Mouse (Mus musculus): ENCODE measurements around the gene Sult5a1. TPM values are rescaled to one million over a fixed set of nuclear protein-coding genes. Genes with fewer than 3 reads are reported as not detected.
"Not testable (repeated sequence)": the region's sequence is repeated elsewhere in the genome, so short reads cannot be mapped to it uniquely, and the experiment has no call there.

The Sult5a1 gene
- polyA plus RNA-seq (2015; fragmentation: Nextera tagmentation; extraction: Ambion mirVana): 1.6 TPM in 2 replicates

DNA sequence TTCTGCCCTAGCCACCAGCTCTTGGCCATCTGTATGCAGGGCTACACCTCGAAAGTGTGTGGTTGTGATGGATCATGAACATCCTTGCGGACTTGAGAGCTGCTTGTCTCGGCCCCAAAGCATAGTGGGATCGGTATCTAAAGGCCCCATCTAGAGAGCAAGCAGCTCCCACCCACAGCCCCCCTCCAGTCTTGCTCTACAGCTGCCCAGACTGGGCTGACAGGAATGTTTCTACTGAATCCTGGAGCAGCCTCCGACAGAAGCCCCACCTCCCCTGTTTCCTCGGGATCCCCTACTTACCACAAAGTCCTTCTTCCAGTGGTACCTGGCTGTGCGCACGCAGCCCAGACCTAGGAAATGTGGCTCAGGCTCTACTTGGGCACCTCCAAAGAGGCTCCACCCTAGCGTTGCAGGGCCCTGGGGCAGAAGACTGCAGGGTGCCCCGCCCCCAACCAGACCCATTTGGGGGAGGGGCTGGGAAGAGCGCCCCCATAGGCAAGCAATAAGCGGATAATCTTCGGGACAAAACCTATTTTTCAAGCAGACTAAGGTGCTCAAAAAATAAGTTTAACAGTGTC is at the start of gene Sult5a1:
Gene Sult5a1 (minus strand): TSS at position 428 of the 578 bp plus-strand sequence.
- H3K4me2 ChIP-seq: peak within 1 kb of the TSS; percentile 31

DNA sequence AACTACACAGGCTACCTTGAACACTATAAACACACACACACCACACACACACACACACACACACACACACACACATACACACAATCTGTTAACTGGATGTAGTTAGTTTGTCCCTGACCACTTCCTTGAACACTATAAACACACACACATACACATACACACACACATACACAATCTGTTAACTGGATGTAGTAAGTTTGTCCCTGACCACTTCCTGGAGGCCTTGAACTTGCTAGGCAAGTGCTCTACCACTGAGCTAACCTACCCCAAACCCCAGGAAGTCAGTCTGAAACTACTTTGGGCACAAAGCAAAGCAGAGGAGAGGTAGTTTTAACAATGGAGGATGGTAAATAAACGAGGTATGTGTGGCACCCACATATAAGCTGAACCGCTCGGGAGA is 45.5 kb upstream of the Sult5a1 start:
- Histone ChIP-seq H3K4me1 (replicated peaks) (0 out of 2 replicates have a peak, but pooled peaks cover 2% of the 10 kb centered on the region), H3K9me3 (no peaks in the 10 kb centered on the region), H3K27ac (replicated peaks) (no peak overlapping the region), H3K4me3 (no peak overlapping the region), H3K4me2 (no peak overlapping the region), H3K9ac (no peak overlapping the region), H3K27me3 (no peaks in the 10 kb centered on the region), H3K36me3 (peaks cover 16% of the 10 kb centered on the region)
- WGBS: 97% methylated on average over 3 of the region's 3 CpGs
- no peak for ATAC-seq (ENCODE audit: low FRiP score, low read depth)

More for the DNA sequence above, at the start of gene Sult5a1:
- ATAC-seq (ENCODE audit: low FRiP score, low read depth): no peak
- Histone ChIP-seq H3K9ac (no peak within 1 kb of the TSS), H3K27ac (replicated peaks) (no peak within 1 kb of the TSS), H3K9me3 (no peaks in the 10 kb centered on the region), H3K36me3 (no peaks in the 10 kb centered on the region), H3K4me3 (no peak within 1 kb of the TSS), H3K27me3 (no peaks in the 10 kb centered on the region), H3K4me1 (replicated peaks) (no peaks in the 10 kb centered on the region; the same call in 1 of the 2 replicates)
- 34% methylated on average over 13 of the region's 13 CpGs for WGBS

DNA sequence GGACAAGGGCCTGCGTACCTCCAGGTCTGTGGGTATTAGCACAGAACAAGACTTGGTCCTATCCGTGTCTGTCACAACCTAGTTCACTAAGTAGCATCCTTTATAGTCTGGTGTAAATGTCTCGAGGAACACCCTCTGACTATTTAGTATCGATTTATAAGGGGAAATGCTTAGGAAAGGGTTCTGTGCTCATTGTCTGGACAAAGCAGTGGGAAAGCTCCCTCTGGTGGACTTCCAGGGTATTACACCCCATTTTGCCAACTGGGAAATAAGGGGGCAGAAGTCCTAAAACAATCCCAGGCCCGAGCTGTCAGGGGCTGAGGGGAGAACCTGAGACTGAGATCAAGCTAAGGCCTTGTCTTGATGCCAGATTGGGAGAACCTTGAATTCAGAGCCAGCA is 44.2 kb upstream of the Sult5a1 start:
- WGBS: 22% methylated on average over 5 of the region's 5 CpGs

DNA sequence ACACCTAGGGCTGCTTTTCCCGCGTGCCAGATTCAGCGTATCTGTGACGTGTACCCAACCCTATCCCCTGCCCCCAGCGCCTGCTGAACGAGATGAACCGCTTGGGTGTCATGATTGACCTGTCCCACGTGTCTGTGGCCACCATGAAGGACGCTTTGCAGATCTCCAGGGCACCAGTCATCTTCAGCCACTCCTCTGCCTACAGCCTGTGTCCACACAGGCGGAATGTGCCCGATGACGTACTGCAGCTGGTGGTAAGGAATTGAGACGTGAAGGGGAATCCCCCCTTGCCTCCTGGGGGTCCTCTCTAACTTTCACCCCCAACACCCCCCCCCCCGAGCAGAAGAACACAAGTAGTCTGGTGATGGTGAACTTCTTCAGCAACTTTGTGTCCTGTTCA is 41.7 kb upstream of the Sult5a1 start:
- WGBS: 76% methylated on average over 14 of the region's 14 CpGs
- Histone ChIP-seq H3K27me3 (no peaks in the 10 kb centered on the region), H3K9ac (no peak overlapping the region), H3K4me2 (no peak overlapping the region), H3K4me1 (replicated peaks) (0 out of 2 replicates have a peak, but pooled peaks cover 2% of the 10 kb centered on the region), H3K36me3 (no peaks in the 10 kb centered on the region), H3K27ac (replicated peaks) (no peak overlapping the region), H3K9me3 (no peaks in the 10 kb centered on the region), H3K4me3 (no peak overlapping the region)
- no peak for ATAC-seq (ENCODE audit: low FRiP score, low read depth)

More for the DNA sequence above, 44.2 kb upstream of the Sult5a1 start:
- no peaks in the 10 kb centered on the region for H3K9me3 ChIP-seq
- H3K27me3 ChIP-seq: no peaks in the 10 kb centered on the region
- H3K4me2 ChIP-seq: no peak overlapping the region
- peaks cover 11% of the 10 kb centered on the region for H3K36me3 ChIP-seq
- H3K4me1 ChIP-seq (replicated peaks): 0 out of 2 replicates have a peak, but pooled peaks cover 2% of the 10 kb centered on the region
- no peak overlapping the region for H3K27ac ChIP-seq (replicated peaks)
- 0 out of 2 replicates have a peak, but pooled peaks have one; percentile 16 for ATAC-seq (ENCODE audit: low FRiP score, low read depth)
- no peak overlapping the region for H3K9ac ChIP-seq
- H3K4me3 ChIP-seq: no peak overlapping the region

DNA sequence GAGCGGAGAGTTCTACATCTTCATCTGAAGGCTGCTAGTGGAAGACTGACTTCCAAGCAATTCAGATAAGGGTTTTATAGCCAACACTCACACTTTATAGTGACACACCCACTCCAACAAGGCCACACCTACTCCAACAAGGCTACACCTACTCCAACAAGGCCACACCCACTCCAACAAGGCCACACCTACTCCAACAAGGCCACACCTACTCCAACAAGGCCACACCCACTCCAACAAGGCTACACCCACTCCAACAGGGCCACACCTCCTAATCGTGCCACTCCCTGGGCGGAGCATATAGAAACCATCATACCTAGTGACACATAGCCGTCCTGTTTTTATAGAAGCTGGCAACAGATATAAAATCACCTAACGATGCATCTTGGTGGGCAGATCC is 38.9 kb upstream of the Sult5a1 start:
- not testable (repeated sequence) for H3K4me2 ChIP-seq; H3K27ac ChIP-seq (replicated peaks); H3K27me3 ChIP-seq; H3K36me3 ChIP-seq; ATAC-seq (ENCODE audit: low FRiP score, low read depth); H3K9me3 ChIP-seq; H3K9ac ChIP-seq; H3K4me3 ChIP-seq; H3K4me1 ChIP-seq (replicated peaks)
- 74% methylated on average over 5 of the region's 5 CpGs for WGBS

DNA sequence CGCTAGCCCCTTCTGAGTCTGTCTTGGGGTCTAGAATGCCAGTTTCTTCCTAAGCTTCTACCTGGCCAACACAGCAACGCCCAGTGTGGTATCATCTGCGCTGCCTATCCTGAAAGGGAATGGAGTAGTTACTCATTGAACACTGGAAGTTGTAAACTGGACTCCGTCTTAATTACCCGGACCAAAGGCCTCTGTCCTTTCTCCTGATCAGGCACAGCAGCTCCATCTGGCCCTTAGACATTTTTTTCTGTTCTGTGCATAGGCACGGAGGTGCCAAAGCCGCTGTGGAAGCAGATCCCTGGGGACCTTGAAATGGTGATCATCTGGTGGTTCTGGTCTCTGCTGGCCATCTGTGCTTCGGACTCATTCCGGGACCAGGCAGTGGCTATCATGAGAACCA is 35.7 kb upstream of the Sult5a1 start:
- Histone ChIP-seq H3K9ac (no peak overlapping the region), H3K4me3 (no peak overlapping the region), H3K27me3 (no peaks in the 10 kb centered on the region), H3K4me1 (replicated peaks) (no peaks in the 10 kb centered on the region), H3K36me3 (no peaks in the 10 kb centered on the region), H3K9me3 (no peaks in the 10 kb centered on the region), H3K4me2 (no peak overlapping the region), H3K27ac (replicated peaks) (no peak overlapping the region)
- WGBS: 80% methylated on average over 9 of the region's 9 CpGs
- no peak for ATAC-seq (ENCODE audit: low FRiP score, low read depth)

DNA sequence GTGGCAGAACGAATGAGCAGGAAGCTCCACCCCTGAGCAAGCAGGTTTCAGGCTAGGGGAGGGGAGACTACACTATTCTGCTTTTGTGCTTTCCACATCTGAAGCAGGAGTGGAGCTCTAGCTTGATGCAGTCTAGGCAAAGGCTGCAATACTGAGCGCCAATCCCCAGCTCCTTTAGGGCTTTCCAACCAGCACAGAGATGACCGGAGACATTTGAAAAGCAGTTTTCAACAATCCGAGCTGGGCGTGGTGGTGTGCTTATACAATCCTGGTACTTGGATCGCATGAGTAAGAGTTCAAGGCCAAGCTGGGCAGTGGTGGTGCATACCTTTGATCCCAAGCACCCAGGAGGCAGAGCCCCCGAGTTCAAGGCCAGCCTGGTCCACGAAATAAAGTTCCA is 33.8 kb upstream of the Sult5a1 start:
- no peak overlapping the region for H3K4me3 ChIP-seq
- 63% methylated on average over 8 of the region's 8 CpGs for WGBS
- H3K4me1 ChIP-seq (replicated peaks): no peaks in the 10 kb centered on the region
- no peak overlapping the region for H3K9ac ChIP-seq
- H3K27me3 ChIP-seq: no peaks in the 10 kb centered on the region
- H3K4me2 ChIP-seq: no peak overlapping the region
- no peaks in the 10 kb centered on the region for H3K9me3 ChIP-seq
- no peak for ATAC-seq (ENCODE audit: low FRiP score, low read depth)
- H3K27ac ChIP-seq (replicated peaks): no peak overlapping the region
- H3K36me3 ChIP-seq: no peaks in the 10 kb centered on the region

DNA sequence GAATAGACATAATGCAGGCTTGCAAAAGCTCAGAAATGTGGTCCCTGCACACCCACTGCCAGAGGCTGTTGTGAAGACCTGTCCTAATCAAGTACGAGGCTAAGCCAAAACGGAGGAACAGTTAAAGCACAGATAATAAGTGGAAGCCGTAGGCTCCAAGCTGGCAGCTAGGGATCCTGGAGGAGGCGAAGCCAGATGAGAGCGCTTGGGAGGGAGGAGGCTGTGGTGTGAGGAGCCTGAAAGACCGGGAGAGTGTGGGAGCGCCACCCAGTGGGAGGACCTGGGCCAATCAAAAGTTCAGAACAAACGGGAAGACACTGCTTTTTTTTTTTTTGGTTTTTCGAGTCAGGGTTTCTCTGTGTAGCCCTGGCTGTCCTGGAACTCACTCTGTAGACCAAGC is 32.6 kb upstream of the Sult5a1 start:
- Histone ChIP-seq H3K4me3 (no peak overlapping the region), H3K27ac (replicated peaks) (no peak overlapping the region), H3K9me3 (no peaks in the 10 kb centered on the region), H3K9ac (no peak overlapping the region), H3K36me3 (no peaks in the 10 kb centered on the region), H3K4me1 (replicated peaks) (no peaks in the 10 kb centered on the region), H3K27me3 (no peaks in the 10 kb centered on the region), H3K4me2 (0 out of 2 replicates have a peak overlapping the region, but pooled peaks have one; percentile 2)
- no peak for ATAC-seq (ENCODE audit: low FRiP score, low read depth)
- WGBS: 1% methylated on average over 9 of the region's 9 CpGs

DNA sequence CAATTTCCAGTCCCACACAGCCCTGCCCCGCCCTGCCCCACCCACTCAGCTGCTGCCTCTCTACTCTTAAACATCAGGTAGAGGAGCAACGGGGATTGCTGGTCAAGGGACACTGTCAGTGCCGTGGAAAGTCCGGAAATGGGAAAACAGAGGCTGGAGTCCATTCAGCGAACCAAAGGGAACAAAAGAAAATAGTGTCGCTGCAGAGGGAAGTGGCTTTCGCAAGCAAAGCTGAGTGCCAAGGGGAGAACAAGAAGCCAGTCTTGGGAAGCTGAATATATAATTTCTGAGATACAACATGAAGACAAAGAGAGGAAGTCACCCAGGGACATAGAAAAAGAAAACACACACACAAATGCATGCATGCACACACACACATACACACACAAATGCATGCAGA is 30.7 kb upstream of the Sult5a1 start:
- WGBS: 80% methylated on average over 7 of the region's 7 CpGs
- Histone ChIP-seq H3K9me3 (no peaks in the 10 kb centered on the region), H3K27me3 (no peaks in the 10 kb centered on the region), H3K4me1 (replicated peaks) (no peaks in the 10 kb centered on the region), H3K4me2 (no peak overlapping the region), H3K9ac (no peak overlapping the region), H3K36me3 (no peaks in the 10 kb centered on the region), H3K4me3 (no peak overlapping the region), H3K27ac (replicated peaks) (no peak overlapping the region)
- ATAC-seq (ENCODE audit: low FRiP score, low read depth): no peak

DNA sequence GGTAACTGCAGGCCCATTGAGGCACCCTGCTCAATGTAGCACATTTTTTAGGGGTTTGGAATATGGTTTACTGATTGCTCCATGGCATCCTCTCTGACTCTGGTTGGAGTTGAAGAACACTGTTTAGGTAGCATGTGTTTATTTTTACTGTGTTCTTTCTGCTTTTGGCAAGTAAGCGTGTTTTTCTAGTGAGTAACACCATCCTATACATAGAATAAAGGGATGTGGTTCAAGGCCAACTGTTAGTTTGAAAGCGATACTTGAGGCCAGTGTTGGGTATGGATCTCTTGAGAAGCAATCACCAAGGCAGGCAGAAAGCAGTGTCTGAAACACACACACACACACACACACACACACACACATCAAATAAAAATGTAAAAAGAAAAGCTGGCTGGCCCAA is 29.9 kb upstream of the Sult5a1 start:
- 89% methylated on average over 2 of the region's 2 CpGs for WGBS
- Histone ChIP-seq H3K27me3 (no peaks in the 10 kb centered on the region), H3K27ac (replicated peaks) (no peak overlapping the region), H3K4me1 (replicated peaks) (no peaks in the 10 kb centered on the region), H3K4me3 (no peak overlapping the region), H3K36me3 (no peaks in the 10 kb centered on the region), H3K9ac (no peak overlapping the region), H3K9me3 (no peaks in the 10 kb centered on the region), H3K4me2 (no peak overlapping the region)
- no peak for ATAC-seq (ENCODE audit: low FRiP score, low read depth)

DNA sequence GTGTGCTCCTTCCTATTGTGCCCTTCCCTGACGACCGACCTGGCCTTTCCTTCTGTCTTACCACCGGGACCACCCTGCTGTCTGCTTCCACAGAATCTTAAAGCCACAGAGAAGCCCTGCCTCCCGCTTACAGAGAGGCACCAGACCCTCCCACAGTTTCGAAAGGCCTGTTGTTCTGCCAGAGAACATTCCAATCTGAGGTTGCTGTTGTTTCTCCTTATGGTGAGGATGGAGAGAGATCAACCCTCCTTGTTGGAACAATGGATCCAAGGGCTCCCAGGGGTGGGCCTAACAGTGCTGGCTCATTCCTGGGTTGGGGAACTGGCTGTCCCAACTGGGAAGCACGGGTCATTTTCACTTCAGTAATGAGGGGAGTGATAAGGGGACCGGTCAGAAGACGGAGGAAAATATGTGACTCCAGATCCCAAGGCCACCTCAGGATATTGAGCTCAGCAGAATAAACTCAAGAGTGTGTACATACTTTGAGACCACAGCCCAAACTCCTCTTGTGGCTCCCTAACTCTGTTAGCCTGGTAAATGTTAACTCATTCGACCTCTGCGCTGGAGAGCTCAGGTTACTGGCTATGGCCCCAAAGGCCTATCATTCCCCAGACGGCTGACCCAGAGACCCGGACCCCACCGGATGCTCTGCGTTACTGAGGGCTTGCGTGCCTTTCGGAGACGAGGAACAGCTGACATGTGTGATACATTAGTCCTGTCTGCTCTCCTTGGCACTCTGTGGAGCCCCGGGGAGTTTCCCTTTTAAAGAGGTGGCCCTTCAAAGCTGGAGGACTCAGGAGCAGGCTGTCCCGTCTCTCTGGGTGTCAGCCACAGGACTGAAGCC is 27.7 kb upstream of the Sult5a1 start, which contains the start of gene Dpep1:
Gene Dpep1 (plus strand): TSS at position 677 of the 844 bp plus-strand sequence.
- no peak for ATAC-seq (ENCODE audit: low FRiP score, low read depth)
- no peaks in the 10 kb centered on the region for H3K36me3 ChIP-seq
- no peaks in the 10 kb centered on the region for H3K27me3 ChIP-seq
- WGBS: 47% methylated on average over 19 of the region's 19 CpGs
- no peak within 1 kb of the TSS for H3K4me2 ChIP-seq
- H3K4me1 ChIP-seq (replicated peaks): no peaks in the 10 kb centered on the region
- no peak within 1 kb of the TSS for H3K4me3 ChIP-seq
- H3K9ac ChIP-seq: no peak within 1 kb of the TSS
- H3K9me3 ChIP-seq: no peaks in the 10 kb centered on the region
- H3K27ac ChIP-seq (replicated peaks): no peak within 1 kb of the TSS

DNA sequence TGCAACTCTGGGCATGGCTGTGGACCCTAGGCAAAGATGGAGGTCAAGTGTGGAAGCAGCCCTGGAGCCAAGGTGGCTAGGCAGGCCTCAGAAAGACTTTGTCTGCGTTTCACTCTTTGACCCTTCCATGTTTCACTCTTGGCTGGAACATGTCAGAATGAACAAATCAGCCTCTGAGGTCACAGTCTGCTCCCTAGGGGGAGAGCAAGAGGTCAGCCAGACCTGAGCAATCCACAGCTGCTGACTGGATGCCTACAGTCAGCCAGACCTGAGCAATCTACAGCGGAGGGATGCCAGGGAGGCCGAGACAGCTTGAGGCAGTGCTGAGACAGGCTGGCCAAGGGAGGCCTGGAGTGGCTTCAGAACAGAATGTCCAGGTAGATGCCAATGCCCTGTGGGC is 23.3 kb upstream of the Sult5a1 start:
- no peak for ATAC-seq (ENCODE audit: low FRiP score, low read depth)
- 59% methylated on average over 3 of the region's 3 CpGs for WGBS
- Histone ChIP-seq H3K9me3 (no peaks in the 10 kb centered on the region), H3K27ac (replicated peaks) (no peak overlapping the region), H3K4me2 (no peak overlapping the region), H3K9ac (no peak overlapping the region), H3K4me1 (replicated peaks) (no peaks in the 10 kb centered on the region), H3K27me3 (no peaks in the 10 kb centered on the region), H3K4me3 (no peak overlapping the region), H3K36me3 (no peaks in the 10 kb centered on the region)
